Mouse (Mus musculus) heart, postnatal 36 days (tissue): ENCODE data around the gene Itgal. TPM values are rescaled to one million over a fixed set of nuclear protein-coding genes. Genes with fewer than 3 reads are reported as not detected.
"Not testable (repeated sequence)": the region's sequence is repeated elsewhere in the genome, so short reads cannot be mapped to it uniquely, and the experiment has no call there.

Source experiments
- DNase-seq, 2 experiments: peaks; one replicate each; pipeline ENCODE4 v3.0.0; 2021 to 2022
- intact Hi-C: fragments of 180-260 bp; cut with DNase I; formaldehyde crosslinking; loops from one replicate; pipeline ENCODE4 v1.15.1; 2025
- total RNA-seq, 2 experiments: library from RNA; stranded (reverse); gene quantifications; 2 replicates each; pipeline ENCODE4 v1.2.3; 2021

The Itgal gene
- 1 to 10 TPM; 1.2 to 1.5 TPM for total RNA-seq

DNA sequence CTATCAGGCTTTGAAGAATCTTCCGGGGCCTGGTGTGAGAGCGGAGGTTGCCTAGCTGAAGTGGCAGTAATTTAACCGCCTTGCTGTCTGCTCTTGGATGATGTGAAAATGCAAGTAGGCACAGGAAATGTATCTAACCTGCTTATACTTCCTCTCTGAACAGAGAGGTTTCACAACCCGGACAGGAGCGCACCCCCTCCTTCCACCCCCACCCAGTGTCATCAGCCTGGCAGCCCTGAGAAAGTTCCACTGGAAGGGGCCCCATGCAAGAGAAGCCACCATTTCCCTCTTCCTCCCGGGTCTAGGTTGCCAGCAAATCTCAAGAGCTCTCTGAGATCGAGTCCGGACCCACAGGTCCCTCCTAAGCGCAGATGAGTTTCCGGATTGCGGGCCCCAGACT, at the start of gene Itgal:
Gene Itgal (plus strand): TSS at position 163 of the 400 bp plus-strand sequence.
- intact Hi-C loops: no loop called here
- DNase-seq: no peak

DNA sequence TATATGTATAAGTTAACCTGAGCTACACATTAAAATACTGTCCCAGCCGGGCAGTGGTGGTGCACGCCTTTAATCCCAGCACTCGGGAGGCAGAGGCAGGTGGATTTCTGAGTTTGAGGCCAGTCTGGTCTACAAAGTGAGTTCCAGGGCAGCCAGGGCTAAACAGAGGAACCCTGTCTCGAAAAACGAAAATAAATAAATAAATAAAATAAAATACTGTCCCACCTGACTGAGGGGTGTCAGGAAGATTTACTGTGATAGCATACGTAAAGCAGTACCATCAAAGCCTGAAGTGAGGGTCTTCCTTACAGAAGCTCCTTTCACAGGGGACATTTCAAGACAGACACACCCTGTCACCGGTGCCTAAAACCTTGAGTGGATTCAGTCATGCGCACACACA, 45.5 kb upstream of the Itgal start:
- DNase-seq, intact Hi-C loops: not testable (repeated sequence)

- intact Hi-C loops: no loop called here
- DNase-seq: peak in 1 of 2 experiments; percentile 18
These were observed 43.6 kb upstream of the Itgal start for GRCm38 (mm10) chr7:127252414-127252813.

- intact Hi-C loops: no loop called here
- no peak for DNase-seq
These were observed 42.7 kb upstream of the Itgal start for GRCm38 (mm10) chr7:127253341-127253740.

DNA sequence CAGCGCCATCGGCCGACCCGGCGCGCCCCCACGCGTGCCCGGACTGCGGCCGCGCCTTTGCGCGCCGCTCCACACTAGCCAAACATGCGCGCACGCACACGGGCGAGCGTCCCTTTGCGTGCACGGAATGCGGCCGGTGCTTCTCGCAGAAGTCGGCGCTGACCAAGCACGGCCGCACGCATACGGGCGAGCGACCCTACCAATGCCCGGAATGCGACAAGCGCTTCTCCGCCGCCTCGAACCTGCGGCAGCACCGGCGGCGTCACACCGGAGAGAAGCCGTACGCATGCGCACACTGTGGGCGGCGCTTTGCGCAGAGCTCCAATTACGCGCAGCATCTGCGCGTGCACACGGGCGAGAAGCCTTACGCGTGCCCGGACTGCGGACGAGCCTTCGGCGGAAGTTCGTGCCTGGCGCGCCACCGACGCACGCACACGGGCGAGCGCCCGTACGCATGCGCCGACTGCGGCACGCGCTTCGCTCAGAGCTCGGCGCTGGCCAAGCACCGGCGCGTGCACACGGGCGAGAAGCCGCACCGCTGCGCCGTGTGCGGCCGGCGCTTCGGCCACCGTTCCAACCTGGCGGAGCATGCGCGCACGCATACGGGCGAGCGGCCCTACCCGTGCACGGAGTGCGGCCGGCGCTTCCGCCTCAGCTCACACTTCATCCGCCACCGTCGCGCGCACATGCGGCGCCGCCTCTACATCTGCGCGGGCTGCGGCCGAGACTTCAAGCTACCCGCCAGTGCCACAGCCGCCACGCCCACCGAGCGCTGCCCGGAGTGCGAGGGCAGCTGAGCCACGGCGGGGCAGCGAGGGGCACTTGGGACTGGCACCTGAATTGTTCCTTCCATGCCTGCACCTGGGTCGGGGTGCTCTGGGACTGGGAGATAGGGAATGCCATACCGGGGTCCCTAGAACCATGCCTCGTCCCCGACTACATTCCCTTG, 42.0 kb upstream of the Itgal start:
- intact Hi-C loops: no loop called here
- DNase-seq: peak; percentile 94 to 95

GRCm38 (mm10) chr7:127255008-127255407, 41.1 kb upstream of the Itgal start:
- intact Hi-C loops: loop anchor here (5.0 kb wide), 1 partner anchor 257 kb away; the partner anchor contains the start of gene Srcap
- no peak for DNase-seq

DNA sequence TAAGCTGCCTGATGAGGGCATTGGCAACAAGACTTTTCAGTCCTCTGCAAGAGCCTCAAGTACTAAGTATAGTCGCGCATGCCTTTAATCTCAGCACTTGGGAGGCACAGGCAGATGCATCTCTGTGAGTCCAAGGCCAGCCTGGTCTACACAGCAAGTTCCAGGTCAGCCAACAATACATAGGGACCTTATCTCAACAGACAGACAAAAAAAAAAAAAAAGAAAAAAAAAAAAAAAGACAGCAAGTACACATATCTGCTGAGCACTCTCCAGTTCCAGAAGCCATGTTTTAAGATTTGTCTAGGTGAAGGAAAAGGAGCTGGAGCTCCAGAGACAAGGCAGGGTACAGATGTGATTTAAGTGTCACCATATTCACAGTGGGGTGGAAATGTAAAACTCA, 40.1 kb upstream of the Itgal start:
- DNase-seq: no peak
- intact Hi-C loops: loop anchor here (5.0 kb wide), 1 partner anchor 256 kb away; the partner anchor contains the start of gene Srcap

- intact Hi-C loops: loop anchor here (5.0 kb wide), 1 partner anchor 256 kb away; the partner anchor contains the start of gene Srcap
- DNase-seq: no peak
These were observed 39.5 kb upstream of the Itgal start for GRCm38 (mm10) chr7:127256518-127256917.

- DNase-seq: no peak
- intact Hi-C loops: loop anchor here (5.0 kb wide), 1 partner anchor 253 kb away; the partner anchor contains the start of gene Srcap
These were observed 36.7 kb upstream of the Itgal start for GRCm38 (mm10) chr7:127259186-127259905.

GRCm38 (mm10) chr7:127260309-127261111, 35.5 kb upstream of the Itgal start, which contains the start of gene Dctpp1:
Dctpp1 (minus strand) TSS chr7:127260709.
- DNase-seq: peak; percentile 94 to 95
- intact Hi-C loops: loop anchor here (2.0 to 5.0 kb wide), 2 partner anchors 14 to 82 kb away; partner anchors contain the start of gene Sephs2

DNA sequence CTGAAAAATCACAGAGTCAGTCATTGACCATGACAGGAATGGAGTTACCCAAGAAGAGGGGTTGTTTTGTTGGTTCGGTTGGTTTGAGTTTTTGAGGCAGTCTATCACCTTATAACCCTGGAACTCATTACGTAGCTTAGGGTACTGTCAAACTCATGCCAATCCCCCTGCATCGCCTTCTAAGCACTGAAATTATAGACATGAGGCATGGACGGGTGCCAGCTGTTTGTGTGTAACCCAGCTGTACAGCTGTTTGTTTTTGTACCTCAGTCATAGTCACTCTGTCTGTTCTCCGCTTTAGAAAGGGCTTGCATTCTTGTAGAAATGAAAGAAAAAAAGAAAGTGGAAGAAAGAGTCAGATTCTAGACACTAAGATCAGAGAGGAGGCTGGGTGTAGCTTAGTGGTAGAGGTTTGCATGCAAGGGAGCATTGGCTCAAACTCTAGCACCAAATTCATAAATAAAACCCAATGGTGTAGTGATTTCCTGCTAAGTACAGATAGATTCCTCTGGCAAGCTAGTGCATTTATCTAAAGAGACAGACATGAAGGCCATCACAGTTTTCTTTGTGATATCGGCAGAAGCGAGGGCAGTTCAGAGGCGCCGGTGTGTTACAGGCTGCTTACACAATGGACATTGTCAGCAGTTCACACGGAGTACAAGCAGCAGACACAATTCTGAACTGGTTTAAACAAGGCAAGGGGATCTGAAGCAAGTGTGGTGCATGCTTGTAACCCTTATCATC, 33.7 kb upstream of the Itgal start:
- intact Hi-C loops: loop anchor here (5.0 kb wide), 1 partner anchor 80 kb away; no protein-coding TSS in a partner anchor

GRCm38 (mm10) chr7:127263526-127263925, 32.5 kb upstream of the Itgal start:
- no peak for DNase-seq
- intact Hi-C loops: loop anchor here (5.0 kb wide), 1 partner anchor 79 kb away; no protein-coding TSS in a partner anchor

More for the DNA sequence above, 33.7 kb upstream of the Itgal start:
- no peak for DNase-seq

DNA sequence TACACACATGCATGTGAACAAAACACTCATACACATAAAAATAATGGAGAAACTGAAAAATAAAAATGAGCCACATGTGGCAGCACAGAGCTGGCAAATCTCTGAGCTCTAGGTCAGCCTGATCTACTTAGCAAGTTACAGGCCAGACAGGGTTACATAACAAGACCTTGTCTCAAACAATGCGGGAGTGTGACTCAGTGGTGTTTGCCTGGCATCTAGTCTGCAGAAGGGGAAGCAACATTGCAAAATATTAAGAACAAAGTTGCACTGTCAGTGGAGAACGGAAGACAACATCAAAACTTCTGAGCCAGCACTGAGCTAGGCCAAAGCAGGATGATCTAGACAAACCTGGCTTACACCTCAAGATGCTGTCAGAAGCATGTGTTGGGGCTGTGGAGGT, 25.8 kb upstream of the Itgal start:
- intact Hi-C loops: no loop called here
- DNase-seq: no peak

- intact Hi-C loops: no loop called here
- no peak for DNase-seq
These were observed 25.4 kb upstream of the Itgal start for GRCm38 (mm10) chr7:127270666-127271065.

GRCm38 (mm10) chr7:127271093-127271492, 25.0 kb upstream of the Itgal start:
- no peak for DNase-seq
- intact Hi-C loops: no loop called here

DNA sequence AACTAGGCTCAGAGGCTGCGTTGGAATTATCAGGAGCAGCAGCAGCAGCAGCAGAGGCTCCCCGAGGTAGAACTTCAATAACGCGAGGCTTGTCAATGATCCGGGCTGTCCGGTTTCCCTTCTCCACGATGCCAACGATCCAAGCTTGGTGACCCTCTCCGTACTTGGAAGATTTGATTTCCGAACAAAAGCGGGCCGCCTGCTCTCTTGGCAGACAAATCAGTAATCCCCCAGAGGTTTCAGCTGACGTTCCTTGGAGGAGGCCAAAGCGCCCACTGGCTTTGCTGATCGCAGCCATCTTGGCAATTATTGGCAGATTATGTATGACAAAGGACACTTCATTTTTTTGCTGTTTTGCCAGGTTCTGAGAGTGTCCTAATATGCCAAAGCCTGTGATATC, 23.5 kb upstream of the Itgal start:
- no peak for DNase-seq
- intact Hi-C loops: no loop called here

GRCm38 (mm10) chr7:127273118-127273923, 22.7 kb upstream of the Itgal start:
- intact Hi-C loops: no loop called here
- no peak for DNase-seq
